Mouse (Mus musculus): ENCODE data around the gene Unc79. TPM values are rescaled to one million over a fixed set of nuclear protein-coding genes. Genes with fewer than 3 reads are reported as not detected.

Unc79 gene
- polyA plus RNA-seq, 1 experiment from 2014 or later, result 0.27 TPM

- Histone ChIP-seq H3K4me1 (ENCODE audit: control insufficient read depth, insufficient read depth, low read length) (no peaks in the 10 kb centered on the region; the same call in 1 of the 2 replicates), H3K4me2 (ENCODE audit: low read depth, low read length) (no peak overlapping the region), H3K4me3 (ENCODE audit: low read length) (no peak overlapping the region), H3K36me3 (ENCODE audit: control insufficient read depth, insufficient read depth, low read length) (no peaks in the 10 kb centered on the region), H3K9me3 (ENCODE audit: control insufficient read depth, low read length) (no peaks in the 10 kb centered on the region), H3K27ac (ENCODE audit: low read length) (no peak overlapping the region), H3K27me3 (replicated peaks; ENCODE audit: control insufficient read depth, insufficient read depth, low read length) (no peaks in the 10 kb centered on the region), H3K9ac (ENCODE audit: low read depth, low read length) (no peak overlapping the region)
- no peak for ATAC-seq
- 72% methylated on average over 4 of the region's 4 CpGs for WGBS
These were observed 277.5 kb downstream of the Unc79 start for GRCm38 (mm10) chr12:103226121-103226520.

GRCm38 (mm10) chr12:103229058-103229457 is 280.4 kb downstream of the Unc79 start:
- Histone ChIP-seq H3K9me3 (ENCODE audit: control insufficient read depth, low read length) (no peaks in the 10 kb centered on the region), H3K27me3 (replicated peaks; ENCODE audit: control insufficient read depth, insufficient read depth, low read length) (no peaks in the 10 kb centered on the region), H3K4me3 (ENCODE audit: low read length) (no peak overlapping the region), H3K36me3 (ENCODE audit: control insufficient read depth, insufficient read depth, low read length) (no peaks in the 10 kb centered on the region), H3K9ac (ENCODE audit: low read depth, low read length) (no peak overlapping the region), H3K27ac (ENCODE audit: low read length) (no peak overlapping the region), H3K4me1 (ENCODE audit: control insufficient read depth, insufficient read depth, low read length) (no peaks in the 10 kb centered on the region), H3K4me2 (ENCODE audit: low read depth, low read length) (no peak overlapping the region)
- no peak for ATAC-seq
- 78% methylated on average over 4 of the region's 4 CpGs for WGBS

Small RNA genes within 50 kb of the gene (microRNA-seq; reads per million reads assigned to microRNA genes)
- not detected for gene Gm44324

Other genes with a start within 250 kb of the Unc79 start
- 51.4 and 57.1 TPM in 2 replicates for gene Itpk1, start 243.9 kb upstream of the Unc79 start, polyA plus RNA-seq (2015; fragmentation: Nextera tagmentation; extraction: Ambion mirVana)
- 19.3 and 20.2 TPM in 2 replicates for gene Moap1, start 205.2 kb upstream of the Unc79 start, polyA plus RNA-seq (2015; fragmentation: Nextera tagmentation; extraction: Ambion mirVana)
- 16.9 and 17.2 TPM in 2 replicates for gene Tmem251, start 205.1 kb upstream of the Unc79 start, polyA plus RNA-seq (2015; fragmentation: Nextera tagmentation; extraction: Ambion mirVana)
- gene Gm28051, start 191.1 kb upstream of the Unc79 start, polyA plus RNA-seq (2015; fragmentation: Nextera tagmentation; extraction: Ambion mirVana), result not detected in 2 replicates
- 26.7 and 30.0 TPM in 2 replicates for gene Gon7, start 191.1 kb upstream of the Unc79 start, polyA plus RNA-seq (2015; fragmentation: Nextera tagmentation; extraction: Ambion mirVana)
- 32.5 and 33.6 TPM in 2 replicates for gene Ubr7, start 190.9 kb upstream of the Unc79 start, polyA plus RNA-seq (2015; fragmentation: Nextera tagmentation; extraction: Ambion mirVana)
- 17.7 and 19.0 TPM in 2 replicates for gene Gm20604, start 190.2 kb upstream of the Unc79 start, polyA plus RNA-seq (2015; fragmentation: Nextera tagmentation; extraction: Ambion mirVana)
- 9.5 and 10.0 TPM in 2 replicates for gene Btbd7, start 70.4 kb upstream of the Unc79 start, polyA plus RNA-seq (2015; fragmentation: Nextera tagmentation; extraction: Ambion mirVana)
- gene Cox8c, start 49.5 kb upstream of the Unc79 start, polyA plus RNA-seq (2015; fragmentation: Nextera tagmentation; extraction: Ambion mirVana), result not detected in 2 replicates

Data from intestine, embryonic 16.5 days (tissue).